ENCODE assay signal across 8 mouse cellular contexts in the genomic region with DNA sequence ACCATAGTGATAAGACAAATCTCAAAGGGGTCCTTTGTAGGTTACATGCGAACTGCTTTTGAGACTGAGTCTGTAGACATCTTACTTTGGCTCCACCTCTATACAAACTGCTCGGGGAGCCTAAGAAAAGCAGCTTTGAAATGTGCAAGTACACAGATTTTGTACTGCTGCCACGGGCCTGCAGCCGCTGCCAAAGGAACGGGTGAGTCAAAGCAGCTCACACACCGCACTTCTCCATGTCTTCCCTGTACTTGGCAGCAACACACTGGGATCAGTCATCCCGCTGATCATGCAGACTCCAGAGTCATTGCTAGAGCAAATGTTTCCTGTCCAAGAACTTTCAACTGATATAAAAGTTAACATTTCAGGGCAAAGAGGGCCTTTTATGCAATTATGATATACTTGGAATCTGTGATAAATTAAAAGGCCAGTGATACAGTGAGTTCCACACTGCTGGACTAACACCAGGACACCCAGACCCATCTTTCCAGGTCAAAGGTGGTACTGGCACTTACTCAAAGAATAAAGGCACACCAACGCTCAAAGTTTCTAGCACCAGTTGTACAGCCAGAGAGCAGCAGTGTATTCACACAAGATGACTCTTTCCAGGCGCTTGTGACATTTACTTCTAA.
DNase-seq lines count a peak whose midpoint lies in the region; ATAC-seq and TF ChIP-seq lines count a peak whose summit lies in the region.

No protein-coding gene starts in this region.

- no peaks in the 10 kb centered on the region for H3K36me3 ChIP-seq in hindbrain, embryonic 16.5 days (ENCODE audit: control insufficient read depth, insufficient read depth, low read length)

- H3K9me3 ChIP-seq in hindbrain, embryonic 16.5 days (ENCODE audit: control insufficient read depth, low read length) = no peaks in the 10 kb centered on the region

- no peak overlapping the region for H3K4me3 ChIP-seq in hindbrain, embryonic 16.5 days (ENCODE audit: low read length)
- H3K4me3 ChIP-seq in left cerebral cortex, adult 2 months = no peak overlapping the region

- peak; percentile 42 for DNase-seq in MN1 (ENCODE audit: low spot score)
- peak; percentile 87 for DNase-seq in adrenal gland, postnatal 36 days
- DNase-seq in frontal cortex, postnatal 14 days (ENCODE audit: low spot score in 2 of 2) = peak; percentile 62 to 70
- DNase-seq in left cerebral cortex, adult 2 months (ENCODE audit: extremely low spot score in 1 of 2, low spot score in 2 of 2) = peak; percentile 63 to 73
- DNase-seq in ovary, postnatal 14 days (ENCODE audit: low spot score) = peak; percentile 56
- no peak for DNase-seq in thymus, postnatal 25 days

- no peak overlapping the region for H3K9ac ChIP-seq in hindbrain, embryonic 16.5 days (ENCODE audit: low read depth, low read length)

- no peak overlapping the region for H3K4me2 ChIP-seq in hindbrain, embryonic 16.5 days (ENCODE audit: low read length)

- no peaks in the 10 kb centered on the region for H3K27me3 ChIP-seq in hindbrain, embryonic 16.5 days (replicated peaks; ENCODE audit: control insufficient read depth, insufficient read depth, low read length)

- ATAC-seq in hindbrain, embryonic 16.5 days = peak; percentile 93
- ATAC-seq in erythroid progenitor cell, adult 5-6 weeks (replicated peaks; ENCODE audit: low FRiP score, poor library complexity, severe bottlenecking) = no peak

- TF ChIP-seq CTCF in left cerebral cortex, adult 2 months (IDR thresholded peaks at IDR 0.05) = no peak

- H3K27ac ChIP-seq in hindbrain, embryonic 16.5 days (ENCODE audit: low read depth, low read length) = no peak overlapping the region
- H3K27ac ChIP-seq in left cerebral cortex, adult 2 months = no peak overlapping the region

- WGBS in hindbrain, embryonic 16.5 days = 53% methylated on average over 9 of the region's 9 CpGs

- intact Hi-C loops in left cerebral cortex, adult 2 months (cut with DNase I) = loop anchor here (2.0 to 10.0 kb wide), 4 partner anchors 57 to 1295 kb away; no protein-coding TSS in a partner anchor

- H3K4me1 ChIP-seq in hindbrain, embryonic 16.5 days (ENCODE audit: control insufficient read depth, insufficient read depth, low read depth, low read length) = no peaks in the 10 kb centered on the region
